Mouse (Mus musculus) left cerebral cortex, adult 2 months (tissue): Measurements from ENCODE around the gene Nr4a1. TPM values are rescaled to one million over a fixed set of nuclear protein-coding genes. Genes with fewer than 3 reads are reported as not detected.

Experiments used
- DNase-seq, 2 experiments: peaks; one replicate each; pipeline ENCODE4 v3.0.0; 2021 to 2022; ENCODE audit warnings: low spot score in 2 of 2, mixed read lengths in 1 of 2; ENCODE audit errors: extremely low spot score in 1 of 2
- H3K27ac ChIP-seq: fragments of 200-600 bp; 2 replicates; pipeline ENCODE4 v1.8.1; 2022
- H3K4me3 ChIP-seq: fragments of 200-600 bp; 2 replicates; pipeline ENCODE4 v1.8.1; 2022
- CTCF ChIP-seq: fragments of 200-600 bp; IDR thresholded peaks from 2 replicates; pipeline ENCODE4 v1.8.1; 2022; ENCODE audit warnings: antibody characterized with exemption, mild to moderate bottlenecking, moderate library complexity
- intact Hi-C: fragments of 180-260 bp; cut with DNase I; formaldehyde crosslinking; loops from one replicate; pipeline ENCODE4 v1.15.1; 2025
- total RNA-seq, 2 experiments: library from RNA; stranded (reverse); gene quantifications; 2 replicates each; pipeline ENCODE4 v1.2.3; 2021

Gene Nr4a1
- total RNA-seq, 2 experiments from 2014 or later = 155 to 210 TPM

DNA sequence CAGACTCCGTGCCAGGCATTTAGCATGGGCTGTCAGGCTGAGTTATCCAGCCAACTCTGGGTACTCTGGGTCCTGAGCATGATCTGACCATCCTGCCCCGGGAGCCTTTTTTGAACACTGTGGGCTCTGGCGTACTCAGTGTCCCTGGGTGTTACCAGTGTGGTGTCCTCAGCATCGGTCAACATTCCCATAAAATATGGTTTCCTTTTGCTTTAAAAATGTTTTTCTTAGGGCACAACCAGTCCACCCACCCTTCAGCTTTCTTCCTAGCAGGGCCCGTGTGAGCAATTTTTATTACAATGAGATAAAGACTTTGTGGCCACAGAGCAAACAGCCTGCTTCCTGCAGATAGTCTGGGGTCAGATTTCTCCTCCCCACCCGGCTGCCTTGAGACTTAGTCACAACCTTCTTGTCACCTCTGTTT, 66.6 kb downstream of the Nr4a1 start:
- DNase-seq = no peak
- no peak overlapping the region for H3K27ac ChIP-seq
- intact Hi-C loops = no loop called here
- H3K4me3 ChIP-seq = no peak overlapping the region
- no peak for TF ChIP-seq CTCF

DNA sequence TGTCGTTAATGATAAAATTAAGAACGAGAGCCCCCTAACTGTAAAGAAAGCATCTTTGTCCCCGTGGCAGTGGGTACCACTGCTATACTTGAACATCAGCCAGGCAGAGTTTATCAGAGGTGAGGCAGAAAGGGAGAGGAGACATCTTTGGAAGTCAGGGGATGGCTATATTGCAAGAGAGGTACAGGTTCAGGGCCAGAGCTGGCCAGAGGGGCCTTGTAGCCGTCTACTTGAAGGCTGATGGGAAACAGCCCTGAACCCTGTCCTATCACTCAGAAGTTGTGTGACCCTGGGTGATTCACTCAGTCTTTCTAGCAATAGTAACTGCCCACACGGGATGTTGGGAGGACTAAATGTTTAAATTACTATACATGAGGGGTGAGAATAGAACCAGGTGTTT, 67.1 kb downstream of the Nr4a1 start:
- Histone ChIP-seq H3K4me3 (no peak overlapping the region), H3K27ac (no peak overlapping the region)
- TF ChIP-seq CTCF = no peak
- intact Hi-C loops = no loop called here
- no peak for DNase-seq

- no peak for TF ChIP-seq CTCF
- intact Hi-C loops = no loop called here
- DNase-seq = no peak
- no peak overlapping the region for H3K4me3 ChIP-seq
- no peak overlapping the region for H3K27ac ChIP-seq
These were observed 68.0 kb downstream of the Nr4a1 start for GRCm38 (mm10) chr15:101322106-101322505.

DNA sequence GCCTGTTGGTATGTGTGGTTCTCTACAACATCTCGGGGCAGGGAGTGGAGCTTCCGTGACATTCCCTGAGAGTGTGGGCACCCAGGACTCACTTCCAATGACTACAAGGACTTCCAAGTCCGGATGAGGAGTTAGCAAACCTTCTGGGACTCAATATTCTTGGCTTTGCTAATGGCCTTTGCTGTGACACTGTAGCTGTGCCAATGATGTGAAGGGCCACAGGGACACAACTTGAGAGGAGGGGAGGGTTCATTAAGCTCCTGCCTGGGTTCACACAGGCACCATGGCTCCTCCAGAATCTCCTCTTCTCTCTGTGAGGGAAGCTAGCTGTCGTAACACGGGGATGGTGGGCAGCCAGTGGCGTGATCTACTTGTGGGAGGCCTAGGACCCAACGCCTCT, 68.6 kb downstream of the Nr4a1 start:
- DNase-seq = no peak
- intact Hi-C loops = no loop called here
- no peak for TF ChIP-seq CTCF
- Histone ChIP-seq H3K27ac (no peak overlapping the region), H3K4me3 (no peak overlapping the region)

- intact Hi-C loops = no loop called here
- no peak; the same call in 1 of the 2 replicates for TF ChIP-seq CTCF
- no peak for DNase-seq
- H3K27ac ChIP-seq = no peak overlapping the region
- H3K4me3 ChIP-seq = no peak overlapping the region
These were observed 69.4 kb downstream of the Nr4a1 start for GRCm38 (mm10) chr15:101323511-101323910.

Other genes starting within 250 kb of the Nr4a1 start
- gene Gm47841, start 206.9 kb upstream of the Nr4a1 start, total RNA-seq = not detected
- gene Fignl2, start 175.7 kb upstream of the Nr4a1 start, total RNA-seq = 1 to 10 TPM; 1.2 to 1.4 TPM
- gene Ankrd33, start 138.5 kb upstream of the Nr4a1 start, total RNA-seq = not detected
- 10 to 100 TPM; 13.8 to 15.1 TPM for gene Acvrl1, start 125.7 kb upstream of the Nr4a1 start, total RNA-seq
- gene Acvr1b, start 80.2 kb upstream of the Nr4a1 start, total RNA-seq = 100 to 1,000 TPM; 102 to 114 TPM
- 100 to 1,000 TPM in 1 of 2 experiments, 10 to 100 TPM in 1; 89.7 to 107 TPM for gene Grasp, start 30.1 kb upstream of the Nr4a1 start, total RNA-seq
- 10 to 100 TPM; 41.9 to 44.5 TPM for gene Atg101, start 30.0 kb downstream of the Nr4a1 start, total RNA-seq
- gene 6030408B16Rik, start 38.9 kb downstream of the Nr4a1 start, total RNA-seq = under 1 TPM; 0.30 to 0.41 TPM
- gene Krt80, start 115.9 kb downstream of the Nr4a1 start, total RNA-seq = 1 to 10 TPM; 2.9 to 3.9 TPM
- under 1 TPM; 0.09 to 0.48 TPM for gene Krt7, start 156.8 kb downstream of the Nr4a1 start, total RNA-seq
- gene Krt87, start 184.5 kb downstream of the Nr4a1 start, total RNA-seq = under 1 TPM in 1 of 2 experiments, not detected in 1; 0.14 TPM
- not detected for gene Krt88, start 193.5 kb downstream of the Nr4a1 start, total RNA-seq
- not detected for gene Krt81, start 209.5 kb downstream of the Nr4a1 start, total RNA-seq
- not detected for gene Krt86, start 219.2 kb downstream of the Nr4a1 start, total RNA-seq
- gene Krt83, start 237.2 kb downstream of the Nr4a1 start, total RNA-seq = not detected